Mouse (Mus musculus) midbrain, postnatal 0 days (tissue): ENCODE data around the gene Syt8. TPM values are rescaled to one million over a fixed set of nuclear protein-coding genes. Genes with fewer than 3 reads are reported as not detected.

ENCODE experiments used
- ATAC-seq: fragments of 200-750 bp; cut with Nextera tagmentation; 2 replicates; pipeline ENCODE4 v1.8.0; 2017; ENCODE audit warnings: moderate number of reproducible peaks, mild to moderate bottlenecking, moderate TSS enrichment, moderate library complexity; ENCODE audit not compliant: low FRiP score
- DNase-seq: peaks from one replicate; pipeline ENCODE4 v3.0.0-alpha.2; 2015; ENCODE audit warnings: low spot score
- H3K27ac ChIP-seq: fragments of 300-500 bp; sonication (generic); 2 replicates; pipeline ENCODE4 v1.5.1; 2014; ENCODE audit warnings: low read depth, mild to moderate bottlenecking, low read length, mixed read lengths
- H3K27me3 ChIP-seq: fragments of 300-500 bp; sonication (generic); 2 replicates; pipeline ENCODE4 v1.6.1; 2014; ENCODE audit warnings: low read length, control low read depth, mixed read lengths; ENCODE audit not compliant: insufficient read depth
- H3K36me3 ChIP-seq: fragments of 300-500 bp; sonication (generic); 2 replicates; pipeline ENCODE4 v1.6.1; 2014; ENCODE audit warnings: low read length, control low read depth, mixed read lengths; ENCODE audit not compliant: insufficient read depth
- H3K4me1 ChIP-seq: fragments of 300-500 bp; sonication (generic); 2 replicates; pipeline ENCODE4 v1.6.1; 2014; ENCODE audit warnings: mild to moderate bottlenecking, control low read depth, antibody characterized with exemption, low read length, mixed read lengths; ENCODE audit not compliant: insufficient read depth
- H3K4me2 ChIP-seq: fragments of 300-500 bp; sonication (generic); 2 replicates; pipeline ENCODE4 v1.6.1; 2014; ENCODE audit warnings: low read depth, mild to moderate bottlenecking, low read length, mixed read lengths; ENCODE audit not compliant: poor library complexity, severe bottlenecking
- H3K4me3 ChIP-seq: fragments of 300-500 bp; sonication (generic); 2 replicates; pipeline ENCODE4 v1.5.1; 2014; ENCODE audit warnings: low read depth, mild to moderate bottlenecking, low read length, moderate library complexity
- H3K9ac ChIP-seq: fragments of 300-500 bp; sonication (generic); replicated peaks from 2 replicates; pipeline ENCODE4 v1.6.1; 2014; ENCODE audit warnings: mild to moderate bottlenecking, low read length, moderate library complexity, mixed read lengths; ENCODE audit not compliant: poor library complexity, severe bottlenecking
- H3K9me3 ChIP-seq: fragments of 300-500 bp; sonication (generic); 2 replicates; pipeline ENCODE4 v1.6.1; 2016; ENCODE audit warnings: low read length, control low read depth
- CTCF ChIP-seq: IDR thresholded peaks from 2 replicates; pipeline ENCODE4 v1.5.1; 2016; ENCODE audit warnings: antibody characterized with exemption, mild to moderate bottlenecking
- WGBS: fragments of 180-500 bp; shearing (Covaris S2); extraction: QIAGEN DNeasy Blood & Tissue Kit; methylation state at CpG from one replicate; pipeline ENCODE4 v1.1.7; 2014; 5-methylcytosine and 5-hydroxymethylcytosine counted together
- polyA plus RNA-seq: library from polyadenylated mRNA; unstranded; fragments of >200 nt; fragmentation: Nextera tagmentation; extraction: Ambion mirVana; gene quantifications from 2 replicates; pipeline ENCODE4 v1.2.1, GENCODE M21; 2015
- total RNA-seq: library from RNA; depleted of rRNA; stranded (reverse); fragments of >200 nt; gene quantifications from 2 replicates; pipeline ENCODE4 v1.2.3, GENCODE M21; 2014

The Syt8 gene
- total and polyA plus RNA-seq, 2 experiments from 2014 or later = not detected

- Histone ChIP-seq H3K4me3 (no peak overlapping the region), H3K27ac (no peak overlapping the region), H3K36me3 (no peaks in the 10 kb centered on the region), H3K9ac (no peak overlapping the region), H3K4me1 (no peaks in the 10 kb centered on the region), H3K27me3 (no peaks in the 10 kb centered on the region), H3K9me3 (no peaks in the 10 kb centered on the region), H3K4me2 (no peak overlapping the region)
- WGBS = 62% methylated on average over 4 of the region's 4 CpGs
- no peak for DNase-seq
- no peak for ATAC-seq
- TF ChIP-seq CTCF = no peak
These were observed 19.3 kb upstream of the Syt8 start for GRCm38 (mm10) chr7:142415314-142415713.

- no peaks in the 10 kb centered on the region for H3K27me3 ChIP-seq
- DNase-seq (no peak), ATAC-seq (no peak)
- H3K9me3 ChIP-seq = no peaks in the 10 kb centered on the region
- H3K27ac ChIP-seq = no peak overlapping the region
- H3K4me3 ChIP-seq = no peak overlapping the region
- no peaks in the 10 kb centered on the region for H3K4me1 ChIP-seq
- H3K9ac ChIP-seq = no peak overlapping the region
- H3K4me2 ChIP-seq = no peak overlapping the region
- no peak for TF ChIP-seq CTCF
- H3K36me3 ChIP-seq = no peaks in the 10 kb centered on the region
- WGBS = 84% methylated on average over 3 of the region's 3 CpGs
These were observed 18.4 kb upstream of the Syt8 start for GRCm38 (mm10) chr7:142416225-142416624.

- Histone ChIP-seq H3K4me3 (no peak overlapping the region), H3K27me3 (no peaks in the 10 kb centered on the region), H3K36me3 (no peaks in the 10 kb centered on the region), H3K9ac (no peak overlapping the region), H3K4me1 (no peaks in the 10 kb centered on the region), H3K9me3 (no peaks in the 10 kb centered on the region), H3K27ac (no peak overlapping the region), H3K4me2 (no peak overlapping the region)
- no peak for DNase-seq
- no peak for ATAC-seq
- TF ChIP-seq CTCF = no peak
- WGBS = 93% methylated on average over 2 of the region's 2 CpGs
These were observed 16.6 kb upstream of the Syt8 start for GRCm38 (mm10) chr7:142418027-142418426.

GRCm38 (mm10) chr7:142418679-142419078 lies 16.0 kb upstream of the Syt8 start:
- no peaks in the 10 kb centered on the region for H3K36me3 ChIP-seq
- no peak for TF ChIP-seq CTCF
- H3K27ac ChIP-seq = no peak overlapping the region
- no peak for ATAC-seq
- WGBS = 92% methylated on average over 8 of the region's 8 CpGs
- H3K4me2 ChIP-seq = no peak overlapping the region
- no peaks in the 10 kb centered on the region for H3K4me1 ChIP-seq
- DNase-seq = no peak
- H3K9ac ChIP-seq = no peak overlapping the region
- H3K4me3 ChIP-seq = no peak overlapping the region
- H3K27me3 ChIP-seq = no peaks in the 10 kb centered on the region
- H3K9me3 ChIP-seq = no peaks in the 10 kb centered on the region

- no peaks in the 10 kb centered on the region for H3K27me3 ChIP-seq
- no peak overlapping the region for H3K9ac ChIP-seq
- WGBS = 70% methylated on average over 5 of the region's 5 CpGs
- H3K4me1 ChIP-seq = no peaks in the 10 kb centered on the region
- no peaks in the 10 kb centered on the region for H3K9me3 ChIP-seq
- H3K4me2 ChIP-seq = no peak overlapping the region
- H3K36me3 ChIP-seq = no peaks in the 10 kb centered on the region
- H3K27ac ChIP-seq = no peak overlapping the region
- DNase-seq (no peak), ATAC-seq (no peak)
- no peak overlapping the region for H3K4me3 ChIP-seq
- no peak for TF ChIP-seq CTCF
These were observed 14.8 kb upstream of the Syt8 start for GRCm38 (mm10) chr7:142419887-142420286.

- Histone ChIP-seq H3K9ac (no peak overlapping the region), H3K9me3 (no peaks in the 10 kb centered on the region), H3K4me3 (no peak overlapping the region), H3K4me1 (no peaks in the 10 kb centered on the region), H3K4me2 (no peak overlapping the region), H3K27me3 (no peaks in the 10 kb centered on the region), H3K27ac (no peak overlapping the region), H3K36me3 (no peaks in the 10 kb centered on the region)
- 75% methylated on average over 2 of the region's 2 CpGs for WGBS
- DNase-seq (no peak), ATAC-seq (no peak)
- TF ChIP-seq CTCF = no peak
These were observed 12.8 kb upstream of the Syt8 start for GRCm38 (mm10) chr7:142421826-142422225.
